Mouse (Mus musculus): ENCODE data around the gene Rasgef1b. TPM values are rescaled to one million over a fixed set of nuclear protein-coding genes. Genes with fewer than 3 reads are reported as not detected.
A peak's percentile ranks its signal among the peaks of the same experiment; 100 is the strongest.

Gene Rasgef1b
- polyA plus RNA-seq, 1 experiment from 2014 or later = 15.6 TPM

GRCm38 (mm10) chr5:99320783-99321182 is 408.1 kb downstream of the Rasgef1b start:
- Histone ChIP-seq H3K9me3 (replicated peaks; ENCODE audit: control insufficient read depth, low read length) (no peaks in the 10 kb centered on the region), H3K4me3 (replicated peaks; ENCODE audit: low read length) (no peak overlapping the region), H3K36me3 (ENCODE audit: control insufficient read depth, insufficient read depth, low read length) (no peaks in the 10 kb centered on the region), H3K4me1 (ENCODE audit: control insufficient read depth, insufficient read depth, low read length) (no peaks in the 10 kb centered on the region), H3K27me3 (ENCODE audit: control insufficient read depth, insufficient read depth, low read length) (no peaks in the 10 kb centered on the region), H3K9ac (ENCODE audit: low read length) (no peak overlapping the region), H3K4me2 (ENCODE audit: low read depth, low read length) (no peak overlapping the region), H3K27ac (ENCODE audit: low read length) (no peak overlapping the region)
- ATAC-seq (ENCODE audit: insufficient read depth, low FRiP score) = peak; percentile 58; the same call in 1 of the 2 replicates
- 54% methylated on average over 4 of the region's 4 CpGs for WGBS

DNA sequence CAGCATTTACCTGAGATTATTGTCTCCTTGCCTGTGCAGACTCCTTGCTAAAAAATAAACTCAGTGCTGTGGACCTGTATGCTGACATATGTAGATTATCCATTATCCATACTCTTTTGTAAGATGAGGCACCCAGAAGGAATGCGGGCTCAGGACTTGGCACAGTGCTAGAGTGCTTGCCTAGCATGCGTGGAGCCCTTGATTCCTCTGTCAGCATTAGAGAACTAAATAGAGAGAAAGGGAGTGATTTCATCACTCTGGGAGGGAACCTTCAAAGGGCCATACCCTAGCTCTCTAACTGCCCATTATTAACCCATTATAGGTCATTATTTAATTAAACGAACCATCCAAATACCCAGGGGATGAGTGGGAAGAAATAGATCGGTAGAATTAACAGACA is 430.9 kb downstream of the Rasgef1b start:
- H3K4me3 ChIP-seq (replicated peaks; ENCODE audit: low read length) = no peak overlapping the region
- H3K9me3 ChIP-seq (replicated peaks; ENCODE audit: control insufficient read depth, low read length) = no peaks in the 10 kb centered on the region
- WGBS = 61% methylated on average over 4 of the region's 4 CpGs
- no peak overlapping the region for H3K4me2 ChIP-seq (ENCODE audit: low read depth, low read length)
- no peaks in the 10 kb centered on the region for H3K4me1 ChIP-seq (ENCODE audit: control insufficient read depth, insufficient read depth, low read length)
- no peak overlapping the region for H3K27ac ChIP-seq (ENCODE audit: low read length)
- ATAC-seq (ENCODE audit: insufficient read depth, low FRiP score) = no peak
- H3K36me3 ChIP-seq (ENCODE audit: control insufficient read depth, insufficient read depth, low read length) = no peaks in the 10 kb centered on the region
- no peak overlapping the region for H3K9ac ChIP-seq (ENCODE audit: low read length)
- H3K27me3 ChIP-seq (ENCODE audit: control insufficient read depth, insufficient read depth, low read length) = no peaks in the 10 kb centered on the region

DNA sequence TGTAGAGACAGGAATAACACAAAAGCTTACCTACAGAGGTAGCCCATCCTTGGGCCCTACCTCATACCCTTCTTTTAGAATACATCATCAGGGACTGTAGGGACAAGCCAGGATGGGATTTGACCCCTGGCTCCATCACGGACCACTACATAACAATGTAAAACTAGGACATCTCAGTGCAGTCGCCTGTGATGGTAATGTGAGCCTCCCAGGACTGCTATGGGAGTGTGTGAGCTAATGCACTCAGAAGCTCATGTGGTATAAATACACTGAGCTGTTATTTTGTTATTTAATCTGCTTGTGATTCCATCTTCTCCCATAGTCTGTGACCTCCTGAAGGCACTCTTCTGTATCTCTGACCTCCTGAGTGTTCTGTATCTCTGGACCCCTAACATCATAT is 432.5 kb downstream of the Rasgef1b start:
- no peaks in the 10 kb centered on the region for H3K27me3 ChIP-seq (ENCODE audit: control insufficient read depth, insufficient read depth, low read length)
- H3K9ac ChIP-seq (ENCODE audit: low read length) = no peak overlapping the region
- H3K36me3 ChIP-seq (ENCODE audit: control insufficient read depth, insufficient read depth, low read length) = no peaks in the 10 kb centered on the region
- WGBS = 66% methylated on average over 2 of the region's 2 CpGs
- H3K27ac ChIP-seq (ENCODE audit: low read length) = no peak overlapping the region
- H3K4me1 ChIP-seq (ENCODE audit: control insufficient read depth, insufficient read depth, low read length) = no peaks in the 10 kb centered on the region
- H3K4me3 ChIP-seq (replicated peaks; ENCODE audit: low read length) = no peak overlapping the region
- H3K4me2 ChIP-seq (ENCODE audit: low read depth, low read length) = no peak overlapping the region
- no peak for ATAC-seq (ENCODE audit: insufficient read depth, low FRiP score)
- no peaks in the 10 kb centered on the region for H3K9me3 ChIP-seq (replicated peaks; ENCODE audit: control insufficient read depth, low read length)

GRCm38 (mm10) chr5:99292287-99292851 is 436.5 kb downstream of the Rasgef1b start:
- Histone ChIP-seq H3K27me3 (ENCODE audit: control insufficient read depth, insufficient read depth, low read length) (no peaks in the 10 kb centered on the region), H3K4me2 (ENCODE audit: low read depth, low read length) (no peak overlapping the region), H3K9ac (ENCODE audit: low read length) (no peak overlapping the region), H3K4me3 (replicated peaks; ENCODE audit: low read length) (no peak overlapping the region), H3K36me3 (ENCODE audit: control insufficient read depth, insufficient read depth, low read length) (no peaks in the 10 kb centered on the region), H3K27ac (ENCODE audit: low read length) (no peak overlapping the region), H3K4me1 (ENCODE audit: control insufficient read depth, insufficient read depth, low read length) (no peaks in the 10 kb centered on the region), H3K9me3 (replicated peaks; ENCODE audit: control insufficient read depth, low read length) (no peaks in the 10 kb centered on the region)
- peak; percentile 56; the same call in 1 of the 2 replicates for ATAC-seq (ENCODE audit: insufficient read depth, low FRiP score)
- WGBS = 66% methylated on average over 10 of the region's 10 CpGs

DNA sequence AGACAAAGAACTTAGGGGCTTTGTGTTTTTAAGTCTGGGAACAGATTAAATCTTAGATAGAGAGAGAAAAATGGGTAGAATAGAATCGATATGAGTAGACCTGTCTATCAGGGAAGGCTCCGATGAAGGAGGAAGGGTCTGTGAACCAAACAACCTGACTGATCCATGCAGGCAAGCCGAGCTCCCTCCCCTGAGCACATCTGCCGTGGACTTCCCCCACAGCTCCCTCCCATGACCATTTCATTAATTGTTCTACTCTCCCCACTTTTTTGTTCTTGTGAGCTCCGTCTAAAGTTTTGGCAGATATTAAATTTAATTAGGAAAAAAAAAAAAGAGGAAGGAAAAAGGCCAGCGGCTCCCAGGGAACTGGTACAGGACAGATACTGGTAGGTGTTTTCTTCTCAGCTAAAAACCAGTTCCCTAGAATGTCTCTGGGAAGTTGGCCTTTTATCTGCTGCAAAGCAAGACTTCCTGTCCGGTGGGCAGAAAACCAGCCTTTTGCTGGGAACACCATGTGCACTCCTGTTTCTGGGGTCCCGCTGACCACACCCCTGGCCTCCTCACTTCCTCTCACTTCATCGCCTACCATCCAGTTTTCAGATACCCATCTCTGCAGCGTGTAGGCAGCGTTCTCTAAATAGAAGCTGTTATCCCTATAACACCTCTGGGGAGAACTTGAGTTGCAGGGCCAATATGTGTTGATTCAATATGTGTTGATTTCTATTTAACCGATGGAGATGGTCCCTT is 437.6 kb downstream of the Rasgef1b start:
- Histone ChIP-seq H3K4me2 (ENCODE audit: low read depth, low read length) (no peak overlapping the region), H3K4me1 (ENCODE audit: control insufficient read depth, insufficient read depth, low read length) (no peaks in the 10 kb centered on the region), H3K36me3 (ENCODE audit: control insufficient read depth, insufficient read depth, low read length) (no peaks in the 10 kb centered on the region), H3K27me3 (ENCODE audit: control insufficient read depth, insufficient read depth, low read length) (no peaks in the 10 kb centered on the region), H3K9ac (ENCODE audit: low read length) (no peak overlapping the region), H3K9me3 (replicated peaks; ENCODE audit: control insufficient read depth, low read length) (no peaks in the 10 kb centered on the region), H3K4me3 (replicated peaks; ENCODE audit: low read length) (no peak overlapping the region), H3K27ac (ENCODE audit: low read length) (no peak overlapping the region)
- no peak for ATAC-seq (ENCODE audit: insufficient read depth, low FRiP score)
- WGBS = 68% methylated on average over 12 of the region's 12 CpGs

DNA sequence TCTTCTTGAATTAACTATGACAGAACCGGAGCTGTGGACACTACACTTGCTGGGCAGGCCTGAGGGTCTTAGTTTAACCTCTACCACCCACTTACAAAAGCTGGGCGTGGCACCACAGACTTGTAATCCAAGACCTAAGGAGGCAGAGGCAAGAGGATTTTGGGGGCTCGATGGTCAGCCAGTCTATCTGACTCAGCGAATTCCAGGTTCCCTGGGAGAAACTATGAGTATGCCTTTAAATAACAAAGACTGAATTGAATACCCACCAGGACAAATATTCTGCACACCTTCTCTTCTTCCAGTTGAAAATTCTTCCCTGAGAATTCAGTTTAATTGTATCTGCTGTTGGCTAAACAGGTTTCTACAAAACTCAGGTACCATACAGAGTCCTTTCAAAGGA is 440.6 kb downstream of the Rasgef1b start:
- no peak overlapping the region for H3K27ac ChIP-seq (ENCODE audit: low read length)
- WGBS = 80% methylated on average over 4 of the region's 4 CpGs
- H3K27me3 ChIP-seq (ENCODE audit: control insufficient read depth, insufficient read depth, low read length) = no peaks in the 10 kb centered on the region
- no peak for ATAC-seq (ENCODE audit: insufficient read depth, low FRiP score)
- no peak overlapping the region for H3K9ac ChIP-seq (ENCODE audit: low read length)
- no peaks in the 10 kb centered on the region for H3K9me3 ChIP-seq (replicated peaks; ENCODE audit: control insufficient read depth, low read length)
- H3K36me3 ChIP-seq (ENCODE audit: control insufficient read depth, insufficient read depth, low read length) = no peaks in the 10 kb centered on the region
- no peak overlapping the region for H3K4me3 ChIP-seq (replicated peaks; ENCODE audit: low read length)
- H3K4me1 ChIP-seq (ENCODE audit: control insufficient read depth, insufficient read depth, low read length) = no peaks in the 10 kb centered on the region
- H3K4me2 ChIP-seq (ENCODE audit: low read depth, low read length) = no peak overlapping the region

GRCm38 (mm10) chr5:99287647-99288185 is 441.1 kb downstream of the Rasgef1b start:
- no peaks in the 10 kb centered on the region for H3K4me1 ChIP-seq (ENCODE audit: control insufficient read depth, insufficient read depth, low read length)
- ATAC-seq (ENCODE audit: insufficient read depth, low FRiP score) = no peak
- no peak overlapping the region for H3K4me3 ChIP-seq (replicated peaks; ENCODE audit: low read length)
- no peaks in the 10 kb centered on the region for H3K36me3 ChIP-seq (ENCODE audit: control insufficient read depth, insufficient read depth, low read length)
- WGBS = 85% methylated on average over 6 of the region's 6 CpGs
- no peaks in the 10 kb centered on the region for H3K27me3 ChIP-seq (ENCODE audit: control insufficient read depth, insufficient read depth, low read length)
- no peak overlapping the region for H3K9ac ChIP-seq (ENCODE audit: low read length)
- no peak overlapping the region for H3K4me2 ChIP-seq (ENCODE audit: low read depth, low read length)
- no peaks in the 10 kb centered on the region for H3K9me3 ChIP-seq (replicated peaks; ENCODE audit: control insufficient read depth, low read length)
- no peak overlapping the region for H3K27ac ChIP-seq (ENCODE audit: low read length)

GRCm38 (mm10) chr5:99286575-99286974 is 442.3 kb downstream of the Rasgef1b start:
- WGBS = 76% methylated on average over 6 of the region's 6 CpGs
- Histone ChIP-seq H3K9ac (ENCODE audit: low read length) (no peak overlapping the region), H3K4me2 (ENCODE audit: low read depth, low read length) (no peak overlapping the region), H3K27me3 (ENCODE audit: control insufficient read depth, insufficient read depth, low read length) (no peaks in the 10 kb centered on the region), H3K4me3 (replicated peaks; ENCODE audit: low read length) (no peak overlapping the region), H3K36me3 (ENCODE audit: control insufficient read depth, insufficient read depth, low read length) (no peaks in the 10 kb centered on the region), H3K9me3 (replicated peaks; ENCODE audit: control insufficient read depth, low read length) (no peaks in the 10 kb centered on the region), H3K4me1 (ENCODE audit: control insufficient read depth, insufficient read depth, low read length) (no peaks in the 10 kb centered on the region), H3K27ac (ENCODE audit: low read length) (no peak overlapping the region)
- ATAC-seq (ENCODE audit: insufficient read depth, low FRiP score) = no peak

- H3K36me3 ChIP-seq (ENCODE audit: control insufficient read depth, insufficient read depth, low read length) = no peaks in the 10 kb centered on the region
- H3K27me3 ChIP-seq (ENCODE audit: control insufficient read depth, insufficient read depth, low read length) = no peaks in the 10 kb centered on the region
- H3K9me3 ChIP-seq (replicated peaks; ENCODE audit: control insufficient read depth, low read length) = no peaks in the 10 kb centered on the region
- no peak overlapping the region for H3K9ac ChIP-seq (ENCODE audit: low read length)
- H3K4me2 ChIP-seq (ENCODE audit: low read depth, low read length) = no peak overlapping the region
- 83% methylated on average over 6 of the region's 6 CpGs for WGBS
- no peak overlapping the region for H3K27ac ChIP-seq (ENCODE audit: low read length)
- H3K4me1 ChIP-seq (ENCODE audit: control insufficient read depth, insufficient read depth, low read length) = no peaks in the 10 kb centered on the region
- H3K4me3 ChIP-seq (replicated peaks; ENCODE audit: low read length) = no peak overlapping the region
- ATAC-seq (ENCODE audit: insufficient read depth, low FRiP score) = no peak
Measured at GRCm38 (mm10) chr5:99286024-99286423, 442.8 kb downstream of the Rasgef1b start.
